Mouse (Mus musculus) adrenal gland, adult 2 months (tissue): Measurements from ENCODE around the gene Dppa5a. TPM values are rescaled to one million over a fixed set of nuclear protein-coding genes. Genes with fewer than 3 reads are reported as not detected.

Experiments
- polyA plus RNA-seq: library from polyadenylated mRNA; depleted of rRNA; stranded (reverse); fragments of >200 nt; gene quantifications from 2 replicates; pipeline ENCODE4 v1.2.3, GENCODE M21; 2012; rRNA removed
- total RNA-seq, 2 experiments: library from RNA; stranded (reverse); gene quantifications; 2 replicates each; pipeline ENCODE4 v1.2.3; 2021

Dppa5a gene
- total and polyA plus RNA-seq, 3 experiments = not detected

Other genes starting within 250 kb of the Dppa5a start
- 10 to 100 TPM; 48.8 to 52.0 TPM for gene Gsta4, start 185.4 kb downstream of the Dppa5a start, total RNA-seq
- 6.9 and 7.7 TPM in 2 replicates for gene Gsta4, start 185.4 kb downstream of the Dppa5a start, polyA plus RNA-seq
- 1 to 10 TPM in 1 of 2 experiments, not detected in 1; 1.3 TPM for gene Gsta1, start 137.5 kb downstream of the Dppa5a start, total RNA-seq
- gene Gsta1, start 137.5 kb downstream of the Dppa5a start, polyA plus RNA-seq = not detected in 2 replicates
- not detected for gene Gm3776, start 111.0 kb downstream of the Dppa5a start, total RNA-seq
- not detected in 2 replicates for gene Gm3776, start 111.0 kb downstream of the Dppa5a start, polyA plus RNA-seq
- not detected for gene Gm10639, start 78.3 kb downstream of the Dppa5a start, total RNA-seq
- not detected in 2 replicates for gene Gm10639, start 78.3 kb downstream of the Dppa5a start, polyA plus RNA-seq
- not detected for gene Omt2a, start 53.4 kb downstream of the Dppa5a start, total RNA-seq
- gene Omt2a, start 53.4 kb downstream of the Dppa5a start, polyA plus RNA-seq = not detected in 2 replicates
- gene Omt2b, start 40.6 kb downstream of the Dppa5a start, total RNA-seq = not detected
- gene Omt2b, start 40.6 kb downstream of the Dppa5a start, polyA plus RNA-seq = not detected in 2 replicates
- gene Gsta2, start 12.4 kb downstream of the Dppa5a start, total RNA-seq = 10 to 100 TPM in 1 of 2 experiments, not detected in 1; 18.6 TPM
- not detected in 2 replicates for gene Gsta2, start 12.4 kb downstream of the Dppa5a start, polyA plus RNA-seq
- not detected for gene Ooep, start 10.5 kb upstream of the Dppa5a start, total RNA-seq
- gene Ooep, start 10.5 kb upstream of the Dppa5a start, polyA plus RNA-seq = 0.08 TPM in 1 of 2 replicates, not detected in the other
- not detected for gene Ddx43, start 27.6 kb upstream of the Dppa5a start, total RNA-seq
- gene Ddx43, start 27.6 kb upstream of the Dppa5a start, polyA plus RNA-seq = 0.06 TPM in 1 of 2 replicates, not detected in the other
- gene Cgas, start 75.1 kb upstream of the Dppa5a start, total RNA-seq = under 1 TPM; 0.52 to 0.73 TPM
- gene Cgas, start 75.1 kb upstream of the Dppa5a start, polyA plus RNA-seq = 0.49 and 0.67 TPM in 2 replicates
- 10 to 100 TPM; 26.6 to 27.7 TPM for gene Mto1, start 80.0 kb upstream of the Dppa5a start, total RNA-seq
- 57.4 and 76.5 TPM in 2 replicates for gene Mto1, start 80.0 kb upstream of the Dppa5a start, polyA plus RNA-seq
- not detected for gene Gm17324, start 80.6 kb upstream of the Dppa5a start, total RNA-seq
- 0.95 and 1.5 TPM in 2 replicates for gene Gm17324, start 80.6 kb upstream of the Dppa5a start, polyA plus RNA-seq
- gene Eef1a1, start 121.0 kb upstream of the Dppa5a start, total RNA-seq = 1,000 to 10,000 TPM; 6,873 to 9,883 TPM
- gene Eef1a1, start 121.0 kb upstream of the Dppa5a start, polyA plus RNA-seq = 813 and 861 TPM in 2 replicates
- 10 to 100 TPM in 1 of 2 experiments, 1 to 10 TPM in 1; 9.2 to 12.9 TPM for gene Slc17a5, start 219.9 kb upstream of the Dppa5a start, total RNA-seq
- 5.9 TPM in 2 replicates for gene Slc17a5, start 219.9 kb upstream of the Dppa5a start, polyA plus RNA-seq
- under 1 TPM; 0.09 to 0.28 TPM for gene Cd109, start 247.4 kb upstream of the Dppa5a start, total RNA-seq
- gene Cd109, start 247.4 kb upstream of the Dppa5a start, polyA plus RNA-seq = 0.80 and 0.82 TPM in 2 replicates